Mouse (Mus musculus): ENCODE results near the gene Arhgap31. TPM values are rescaled to one million over a fixed set of nuclear protein-coding genes. Genes with fewer than 3 reads are reported as not detected.
"Not testable (repeated sequence)": the region's sequence is repeated elsewhere in the genome, so short reads cannot be mapped to it uniquely, and the experiment has no call there.

Arhgap31 gene
- polyA plus RNA-seq, 1 experiment from 2014 or later, result 6.3 TPM

- ATAC-seq (ENCODE audit: low FRiP score, low TSS enrichment) (no peak), DNase-seq (no peak)
- Histone ChIP-seq H3K36me3 (ENCODE audit: control insufficient read depth, insufficient read depth, low read length) (no peaks in the 10 kb centered on the region), H3K4me2 (ENCODE audit: low read length) (no peak overlapping the region), H3K4me3 (replicated peaks; ENCODE audit: low read depth, low read length) (no peak overlapping the region), H3K27me3 (ENCODE audit: control insufficient read depth, insufficient read depth, low read length) (no peaks in the 10 kb centered on the region), H3K4me1 (ENCODE audit: control insufficient read depth, insufficient read depth, low read length) (no peaks in the 10 kb centered on the region), H3K27ac (replicated peaks; ENCODE audit: low read depth, low read length) (no peak overlapping the region), H3K9me3 (ENCODE audit: control insufficient read depth, low read length) (no peaks in the 10 kb centered on the region), H3K9ac (replicated peaks; ENCODE audit: low read length) (no peak overlapping the region)
- 60% methylated on average over 7 of the region's 7 CpGs for WGBS
Observed at GRCm38 (mm10) chr16:38683094-38683493, 30.0 kb downstream of the Arhgap31 start.

GRCm38 (mm10) chr16:38681313-38681712 lies 31.8 kb downstream of the Arhgap31 start:
- Histone ChIP-seq H3K36me3 (ENCODE audit: control insufficient read depth, insufficient read depth, low read length) (no peaks in the 10 kb centered on the region), H3K27ac (replicated peaks; ENCODE audit: low read depth, low read length) (no peak overlapping the region), H3K27me3 (ENCODE audit: control insufficient read depth, insufficient read depth, low read length) (no peaks in the 10 kb centered on the region), H3K9ac (replicated peaks; ENCODE audit: low read length) (no peak overlapping the region), H3K4me3 (replicated peaks; ENCODE audit: low read depth, low read length) (no peak overlapping the region), H3K9me3 (ENCODE audit: control insufficient read depth, low read length) (no peaks in the 10 kb centered on the region), H3K4me1 (ENCODE audit: control insufficient read depth, insufficient read depth, low read length) (no peaks in the 10 kb centered on the region), H3K4me2 (ENCODE audit: low read length) (no peak overlapping the region)
- 81% methylated on average over 2 of the region's 2 CpGs for WGBS
- ATAC-seq (ENCODE audit: low FRiP score, low TSS enrichment), result no peak
- DNase-seq, result no peak

- Histone ChIP-seq H3K9ac (replicated peaks; ENCODE audit: low read length) (no peak overlapping the region), H3K9me3 (ENCODE audit: control insufficient read depth, low read length) (no peaks in the 10 kb centered on the region), H3K4me3 (replicated peaks; ENCODE audit: low read depth, low read length) (no peak overlapping the region), H3K27ac (replicated peaks; ENCODE audit: low read depth, low read length) (no peak overlapping the region), H3K4me2 (ENCODE audit: low read length) (no peak overlapping the region), H3K4me1 (ENCODE audit: control insufficient read depth, insufficient read depth, low read length) (no peaks in the 10 kb centered on the region), H3K27me3 (ENCODE audit: control insufficient read depth, insufficient read depth, low read length) (no peaks in the 10 kb centered on the region), H3K36me3 (ENCODE audit: control insufficient read depth, insufficient read depth, low read length) (no peaks in the 10 kb centered on the region)
- 57% methylated on average over 12 of the region's 12 CpGs for WGBS
- no peak for DNase-seq
- ATAC-seq (ENCODE audit: low FRiP score, low TSS enrichment), result no peak
Observed at GRCm38 (mm10) chr16:38679431-38680021, 33.5 kb downstream of the Arhgap31 start.

GRCm38 (mm10) chr16:38678853-38679252 lies 34.2 kb downstream of the Arhgap31 start:
- Histone ChIP-seq H3K4me1 (ENCODE audit: control insufficient read depth, insufficient read depth, low read length) (peaks cover 1% of the 10 kb centered on the region; the same call in 1 of the 2 replicates), H3K9ac (replicated peaks; ENCODE audit: low read length) (no peak overlapping the region), H3K27ac (replicated peaks; ENCODE audit: low read depth, low read length) (no peak overlapping the region), H3K4me3 (replicated peaks; ENCODE audit: low read depth, low read length) (no peak overlapping the region), H3K9me3 (ENCODE audit: control insufficient read depth, low read length) (no peaks in the 10 kb centered on the region), H3K27me3 (ENCODE audit: control insufficient read depth, insufficient read depth, low read length) (no peaks in the 10 kb centered on the region), H3K36me3 (ENCODE audit: control insufficient read depth, insufficient read depth, low read length) (no peaks in the 10 kb centered on the region), H3K4me2 (ENCODE audit: low read length) (no peak overlapping the region)
- 85% methylated on average over 8 of the region's 8 CpGs for WGBS
- no peak for DNase-seq
- no peak for ATAC-seq (ENCODE audit: low FRiP score, low TSS enrichment)

GRCm38 (mm10) chr16:38677941-38678340 lies 35.1 kb downstream of the Arhgap31 start:
- not testable (repeated sequence) for H3K27ac ChIP-seq (replicated peaks; ENCODE audit: low read depth, low read length); H3K4me1 ChIP-seq (ENCODE audit: control insufficient read depth, insufficient read depth, low read length); H3K9ac ChIP-seq (replicated peaks; ENCODE audit: low read length); H3K9me3 ChIP-seq (ENCODE audit: control insufficient read depth, low read length); H3K4me2 ChIP-seq (ENCODE audit: low read length); ATAC-seq (ENCODE audit: low FRiP score, low TSS enrichment); DNase-seq; H3K4me3 ChIP-seq (replicated peaks; ENCODE audit: low read depth, low read length); H3K27me3 ChIP-seq (ENCODE audit: control insufficient read depth, insufficient read depth, low read length); H3K36me3 ChIP-seq (ENCODE audit: control insufficient read depth, insufficient read depth, low read length)
- 65% methylated on average over 2 of the region's 2 CpGs for WGBS

GRCm38 (mm10) chr16:38677171-38677570 lies 35.9 kb downstream of the Arhgap31 start:
- Histone ChIP-seq H3K4me3 (replicated peaks; ENCODE audit: low read depth, low read length) (no peak overlapping the region), H3K4me1 (ENCODE audit: control insufficient read depth, insufficient read depth, low read length) (peaks cover 14% of the 10 kb centered on the region; the same call in 1 of the 2 replicates), H3K9ac (replicated peaks; ENCODE audit: low read length) (no peak overlapping the region), H3K27me3 (ENCODE audit: control insufficient read depth, insufficient read depth, low read length) (no peaks in the 10 kb centered on the region), H3K9me3 (ENCODE audit: control insufficient read depth, low read length) (no peaks in the 10 kb centered on the region), H3K36me3 (ENCODE audit: control insufficient read depth, insufficient read depth, low read length) (no peaks in the 10 kb centered on the region), H3K4me2 (ENCODE audit: low read length) (no peak overlapping the region), H3K27ac (replicated peaks; ENCODE audit: low read depth, low read length) (no peak overlapping the region)
- ATAC-seq (ENCODE audit: low FRiP score, low TSS enrichment), result no peak
- 95% methylated on average over 6 of the region's 6 CpGs for WGBS
- no peak for DNase-seq

- Histone ChIP-seq H3K4me1 (ENCODE audit: control insufficient read depth, insufficient read depth, low read length) (peaks cover 18% of the 10 kb centered on the region; the same call in 1 of the 2 replicates), H3K4me2 (ENCODE audit: low read length) (no peak overlapping the region), H3K9me3 (ENCODE audit: control insufficient read depth, low read length) (no peaks in the 10 kb centered on the region), H3K27me3 (ENCODE audit: control insufficient read depth, insufficient read depth, low read length) (no peaks in the 10 kb centered on the region), H3K4me3 (replicated peaks; ENCODE audit: low read depth, low read length) (no peak overlapping the region), H3K9ac (replicated peaks; ENCODE audit: low read length) (no peak overlapping the region), H3K27ac (replicated peaks; ENCODE audit: low read depth, low read length) (no peak overlapping the region), H3K36me3 (ENCODE audit: control insufficient read depth, insufficient read depth, low read length) (no peaks in the 10 kb centered on the region)
- ATAC-seq (ENCODE audit: low FRiP score, low TSS enrichment) (no peak), DNase-seq (no peak)
- WGBS, result over 99% methylated on average over 4 of the region's 4 CpGs
Observed at GRCm38 (mm10) chr16:38676647-38677046, 36.4 kb downstream of the Arhgap31 start.

- no peak overlapping the region for H3K4me2 ChIP-seq (ENCODE audit: low read length)
- ATAC-seq (ENCODE audit: low FRiP score, low TSS enrichment), result no peak
- H3K27me3 ChIP-seq (ENCODE audit: control insufficient read depth, insufficient read depth, low read length), result no peaks in the 10 kb centered on the region
- no peak overlapping the region for H3K4me3 ChIP-seq (replicated peaks; ENCODE audit: low read depth, low read length)
- H3K9ac ChIP-seq (replicated peaks; ENCODE audit: low read length), result no peak overlapping the region
- H3K9me3 ChIP-seq (ENCODE audit: control insufficient read depth, low read length), result no peaks in the 10 kb centered on the region
- no peaks in the 10 kb centered on the region for H3K36me3 ChIP-seq (ENCODE audit: control insufficient read depth, insufficient read depth, low read length)
- H3K27ac ChIP-seq (replicated peaks; ENCODE audit: low read depth, low read length), result no peak overlapping the region
- no peak for DNase-seq
- whole genome bisulfite sequencing, result 47% methylated on average over 9 of the region's 9 CpGs
- peaks cover 18% of the 10 kb centered on the region; the same call in 1 of the 2 replicates for H3K4me1 ChIP-seq (ENCODE audit: control insufficient read depth, insufficient read depth, low read length)
Observed at GRCm38 (mm10) chr16:38675600-38676335, 37.3 kb downstream of the Arhgap31 start.

GRCm38 (mm10) chr16:38674891-38675290 lies 38.2 kb downstream of the Arhgap31 start:
- Histone ChIP-seq H3K9ac (replicated peaks; ENCODE audit: low read length) (no peak overlapping the region), H3K36me3 (ENCODE audit: control insufficient read depth, insufficient read depth, low read length) (no peaks in the 10 kb centered on the region), H3K27me3 (ENCODE audit: control insufficient read depth, insufficient read depth, low read length) (no peaks in the 10 kb centered on the region), H3K9me3 (ENCODE audit: control insufficient read depth, low read length) (no peaks in the 10 kb centered on the region), H3K27ac (replicated peaks; ENCODE audit: low read depth, low read length) (no peak overlapping the region), H3K4me1 (ENCODE audit: control insufficient read depth, insufficient read depth, low read length) (peaks cover 18% of the 10 kb centered on the region; the same call in 1 of the 2 replicates), H3K4me2 (ENCODE audit: low read length) (no peak overlapping the region), H3K4me3 (replicated peaks; ENCODE audit: low read depth, low read length) (no peak overlapping the region)
- DNase-seq (no peak), ATAC-seq (ENCODE audit: low FRiP score, low TSS enrichment) (no peak)
- WGBS, result 93% methylated on average over 11 of the region's 11 CpGs

Measured in midbrain, embryonic 14.5 days (tissue).